Mouse (Mus musculus): ENCODE data around the gene Tmem43. TPM values are rescaled to one million over a fixed set of nuclear protein-coding genes. Genes with fewer than 3 reads are reported as not detected.

Tmem43 gene
- polyA plus RNA-seq, 1 experiment = 79.5 TPM

DNA sequence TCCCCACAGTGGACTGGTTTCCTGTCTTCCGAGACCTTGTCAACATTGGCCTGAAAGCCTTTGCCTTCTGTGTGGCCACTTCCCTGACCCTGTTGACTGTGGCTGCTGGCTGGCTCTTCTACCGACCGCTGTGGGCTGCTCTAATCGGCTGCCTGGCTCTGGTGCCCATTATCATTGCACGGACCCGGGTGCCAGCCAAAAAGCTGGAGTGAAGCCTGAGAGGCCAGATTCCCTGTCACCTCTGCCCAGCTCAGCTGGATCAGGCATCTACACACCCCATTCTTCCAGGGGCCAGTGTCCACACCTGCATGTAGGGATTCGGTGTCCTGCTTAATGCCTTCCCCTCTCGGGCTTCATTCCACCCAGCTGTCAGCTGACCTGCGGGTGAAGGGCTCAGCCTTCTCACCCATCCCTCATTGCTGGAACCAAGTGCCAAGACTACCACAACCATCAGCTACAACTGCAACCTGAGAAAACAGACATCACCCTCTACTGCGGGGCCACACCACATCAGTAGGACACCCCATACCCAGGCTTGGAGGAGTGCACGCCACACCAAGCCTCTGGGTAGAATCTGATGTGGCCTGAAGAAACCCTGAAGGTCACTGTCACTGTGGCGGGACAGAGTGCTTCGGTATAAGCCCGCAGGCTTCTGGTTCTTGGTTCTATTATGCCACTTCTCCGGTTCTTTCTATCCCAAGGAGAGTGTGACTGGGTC, 13.4 kb downstream of the Tmem43 start:
- DNase-seq = no peak
- TF ChIP-seq POLR2A (IDR thresholded peaks at IDR 0.05; ENCODE audit: borderline replicate concordance, extremely low read depth, low read depth, low read length) (no peak), CTCF (IDR thresholded peaks at IDR 0.05; ENCODE audit: insufficient read depth, low read length) (no peak)
- 85% methylated on average over 15 of the region's 15 CpGs for WGBS
- no peak overlapping the region for H3K4me3 ChIP-seq (replicated peaks; ENCODE audit: extremely low read depth, low read depth, low read length)
- H3K4me1 ChIP-seq (ENCODE audit: control insufficient read depth, insufficient read depth, low read length) = peaks cover 8% of the 10 kb centered on the region

DNA sequence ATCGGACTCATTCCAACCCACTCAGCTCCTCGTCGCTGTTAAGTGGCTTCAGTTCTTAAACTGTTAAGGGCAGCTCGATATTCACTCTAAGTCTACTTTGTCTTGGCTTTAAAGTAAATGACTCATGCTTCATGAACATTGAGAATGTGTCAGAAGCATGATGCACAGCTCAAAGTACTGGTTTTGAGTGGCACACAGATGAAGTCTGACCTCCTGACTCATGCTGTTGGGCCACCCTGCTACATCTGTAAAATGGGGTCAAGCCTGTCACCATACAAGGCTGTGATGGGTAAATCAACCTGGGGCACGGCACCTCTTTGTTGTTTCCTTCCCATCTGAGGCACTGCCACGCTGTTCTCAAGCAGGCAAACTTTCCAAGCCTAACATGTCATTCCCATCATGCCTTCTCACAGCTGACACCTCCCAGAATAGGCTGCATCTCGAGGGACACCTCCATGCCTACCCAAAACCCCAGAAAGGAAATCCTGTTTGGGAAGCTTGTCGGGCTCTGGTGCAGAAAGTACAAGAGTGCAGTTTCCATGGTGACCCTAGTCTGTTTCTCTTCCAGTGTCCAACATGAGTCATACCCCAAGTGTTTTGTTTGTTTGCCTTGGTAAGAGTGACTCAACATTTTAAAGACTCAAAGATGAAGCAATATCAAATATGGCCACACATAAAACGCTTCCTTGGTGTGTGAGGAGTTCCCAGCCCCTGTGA, 15.2 kb downstream of the Tmem43 start:
- 28% methylated on average over 9 of the region's 9 CpGs for WGBS
- H3K4me3 ChIP-seq (replicated peaks; ENCODE audit: extremely low read depth, low read depth, low read length) = no peak overlapping the region
- DNase-seq = peak; percentile 50
- TF ChIP-seq POLR2A (IDR thresholded peaks at IDR 0.05; ENCODE audit: borderline replicate concordance, extremely low read depth, low read depth, low read length) (no peak), CTCF (IDR thresholded peaks at IDR 0.05; ENCODE audit: insufficient read depth, low read length) (no peak)
- peaks cover 8% of the 10 kb centered on the region for H3K4me1 ChIP-seq (ENCODE audit: control insufficient read depth, insufficient read depth, low read length)

DNA sequence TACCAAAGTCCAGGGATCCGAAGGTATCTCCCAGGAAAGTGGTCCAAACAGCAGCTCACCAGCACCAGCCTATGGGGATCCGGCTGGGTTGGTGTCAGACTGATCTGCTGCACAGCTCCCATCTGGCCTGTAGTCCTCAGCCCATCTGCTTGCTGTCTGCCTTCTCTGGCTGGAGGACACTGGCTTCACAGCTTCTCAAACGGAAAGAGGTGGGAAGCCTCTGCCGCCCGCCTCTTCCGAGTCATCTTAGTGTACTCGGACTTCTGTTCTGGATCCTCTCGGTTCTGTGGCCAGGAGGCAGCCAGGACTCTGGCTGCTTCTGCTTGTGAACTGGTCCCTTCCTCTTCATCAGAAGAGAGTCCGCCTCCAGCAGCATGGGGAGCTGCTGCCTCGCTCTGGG, 16.4 kb downstream of the Tmem43 start:
- no peak for DNase-seq
- Histone ChIP-seq H3K4me3 (replicated peaks; ENCODE audit: extremely low read depth, low read depth, low read length) (no peak overlapping the region), H3K4me1 (ENCODE audit: control insufficient read depth, insufficient read depth, low read length) (peaks cover 8% of the 10 kb centered on the region)
- WGBS = 69% methylated on average over 10 of the region's 10 CpGs
- TF ChIP-seq CTCF (IDR thresholded peaks at IDR 0.05; ENCODE audit: insufficient read depth, low read length) (no peak), POLR2A (IDR thresholded peaks at IDR 0.05; ENCODE audit: borderline replicate concordance, extremely low read depth, low read depth, low read length) (peak; percentile 12; the same call in 1 of the 2 replicates)

DNA sequence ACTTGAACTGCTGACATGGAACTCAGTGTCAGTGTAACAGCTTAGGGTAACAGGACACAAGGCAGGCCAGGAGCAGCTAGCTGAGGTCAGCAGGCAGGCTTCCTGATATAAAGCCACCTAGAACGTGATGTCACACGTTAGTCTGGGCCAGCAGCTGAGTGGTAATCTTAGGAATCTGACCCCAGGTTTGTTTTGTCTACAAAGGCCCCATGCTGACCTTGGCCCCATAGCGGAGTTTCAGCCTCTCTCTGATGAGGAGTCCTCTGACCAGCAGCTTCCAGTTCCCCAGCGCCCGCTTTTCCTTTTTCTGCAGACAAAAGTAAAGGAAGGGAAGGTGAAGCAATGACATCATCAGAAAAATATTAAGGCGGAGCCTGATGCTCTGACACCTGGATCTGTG, 17.5 kb downstream of the Tmem43 start:
- WGBS = 56% methylated on average over 6 of the region's 6 CpGs

DNA sequence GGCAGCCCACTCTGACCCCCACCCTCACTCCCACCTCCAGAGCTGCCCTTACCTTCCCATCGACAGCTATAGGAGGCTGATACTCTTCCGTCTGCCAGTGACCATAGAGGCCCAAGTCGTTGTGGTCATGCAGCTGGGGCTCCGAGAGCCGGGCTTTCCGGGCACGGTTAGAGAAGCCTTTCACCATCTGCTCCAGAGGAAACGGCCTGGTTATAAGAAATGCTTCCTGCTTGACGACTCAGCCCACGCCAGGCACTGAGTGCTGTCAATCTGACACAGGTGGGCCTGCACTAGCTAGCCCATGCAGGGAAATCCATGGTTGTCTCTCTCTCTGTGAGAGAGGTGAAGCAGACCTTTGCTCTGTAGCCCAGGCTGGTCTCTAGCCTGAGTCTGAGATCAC, 19.6 kb downstream of the Tmem43 start:
- peaks cover 8% of the 10 kb centered on the region for H3K4me1 ChIP-seq (ENCODE audit: control insufficient read depth, insufficient read depth, low read length)
- no peak for DNase-seq
- no peak for TF ChIP-seq POLR2A (IDR thresholded peaks at IDR 0.05; ENCODE audit: borderline replicate concordance, extremely low read depth, low read depth, low read length)
- TF ChIP-seq CTCF (IDR thresholded peaks at IDR 0.05; ENCODE audit: insufficient read depth, low read length) = no peak
- no peak overlapping the region for H3K4me3 ChIP-seq (replicated peaks; ENCODE audit: extremely low read depth, low read depth, low read length)
- WGBS = 64% methylated on average over 10 of the region's 10 CpGs

More for the DNA sequence above, 17.5 kb downstream of the Tmem43 start:
- DNase-seq = no peak
- TF ChIP-seq POLR2A (IDR thresholded peaks at IDR 0.05; ENCODE audit: borderline replicate concordance, extremely low read depth, low read depth, low read length) = no peak
- TF ChIP-seq CTCF (IDR thresholded peaks at IDR 0.05; ENCODE audit: insufficient read depth, low read length) = no peak
- Histone ChIP-seq H3K4me3 (replicated peaks; ENCODE audit: extremely low read depth, low read depth, low read length) (no peak overlapping the region), H3K4me1 (ENCODE audit: control insufficient read depth, insufficient read depth, low read length) (peaks cover 8% of the 10 kb centered on the region)

DNA sequence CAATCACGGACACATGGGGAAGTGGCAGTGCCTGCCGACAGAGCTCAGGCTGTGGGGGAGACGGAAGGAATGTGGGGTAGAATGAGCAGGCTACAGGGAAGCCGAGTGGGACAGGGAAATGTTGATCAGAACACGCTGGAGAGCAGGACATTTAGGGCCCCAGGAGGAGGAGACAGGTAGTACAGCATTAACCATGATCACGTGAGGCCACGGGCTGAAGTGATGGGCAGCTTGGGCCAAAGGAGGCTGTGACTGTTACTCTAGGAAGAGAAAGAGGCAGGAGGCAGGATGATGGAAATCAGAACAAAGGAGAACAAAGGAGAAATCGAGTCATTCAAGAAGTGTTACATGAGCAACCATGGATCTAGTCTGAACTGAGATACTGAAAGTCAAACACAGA, 21.0 kb downstream of the Tmem43 start:
- WGBS = 84% methylated on average over 8 of the region's 8 CpGs
- Histone ChIP-seq H3K4me3 (replicated peaks; ENCODE audit: extremely low read depth, low read depth, low read length) (no peak overlapping the region), H3K4me1 (ENCODE audit: control insufficient read depth, insufficient read depth, low read length) (peaks cover 3% of the 10 kb centered on the region)
- DNase-seq = no peak
- TF ChIP-seq CTCF (IDR thresholded peaks at IDR 0.05; ENCODE audit: insufficient read depth, low read length) (no peak), POLR2A (IDR thresholded peaks at IDR 0.05; ENCODE audit: borderline replicate concordance, extremely low read depth, low read depth, low read length) (no peak)

DNA sequence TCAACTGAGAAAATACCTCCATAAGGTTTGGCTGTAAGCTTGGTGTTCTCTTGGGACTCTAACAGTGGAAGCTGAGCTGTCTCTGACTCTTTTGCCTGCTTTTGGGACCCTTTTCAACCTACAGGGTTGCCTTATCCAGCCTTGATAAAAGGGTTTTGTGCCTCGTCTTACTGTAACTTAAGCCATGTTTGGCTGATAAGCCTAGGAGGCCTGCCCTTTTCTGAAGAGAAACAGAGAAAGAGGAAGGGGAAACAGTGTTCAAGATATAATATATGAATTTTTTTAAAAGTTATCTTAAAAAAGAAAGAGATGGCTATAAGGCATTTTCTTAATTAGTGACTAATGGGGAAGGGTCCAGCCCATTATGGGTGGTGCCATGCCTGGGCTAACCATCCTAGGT, 29.8 kb downstream of the Tmem43 start:
- no peak overlapping the region for H3K4me3 ChIP-seq (replicated peaks; ENCODE audit: extremely low read depth, low read depth, low read length)
- no peaks in the 10 kb centered on the region for H3K4me1 ChIP-seq (ENCODE audit: control insufficient read depth, insufficient read depth, low read length)
- WGBS = 90% methylated on average over 1 of the region's 1 CpGs
- DNase-seq = no peak
- TF ChIP-seq POLR2A (IDR thresholded peaks at IDR 0.05; ENCODE audit: borderline replicate concordance, extremely low read depth, low read depth, low read length) = no peak
- TF ChIP-seq CTCF (IDR thresholded peaks at IDR 0.05; ENCODE audit: insufficient read depth, low read length) = no peak

DNA sequence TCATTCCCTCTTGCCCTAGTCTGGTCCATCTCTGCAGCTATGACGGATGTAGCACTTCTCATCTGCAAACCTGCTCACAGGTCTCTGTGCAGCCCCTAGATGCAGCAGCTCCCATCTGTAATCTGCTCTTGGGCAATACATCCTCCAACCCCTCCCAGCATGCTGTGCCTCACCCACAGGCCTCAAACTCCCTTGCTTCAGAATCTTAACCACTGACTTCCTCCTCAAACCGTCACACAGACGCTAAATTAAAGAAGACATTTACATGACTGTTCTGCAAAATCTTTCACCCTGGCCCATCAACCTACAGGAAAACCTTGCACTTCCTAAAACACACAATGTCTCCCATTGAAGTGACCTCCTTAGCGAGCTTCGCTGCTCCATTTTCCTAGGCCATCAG, 32.5 kb downstream of the Tmem43 start:
- WGBS = 80% methylated on average over 5 of the region's 5 CpGs
- Histone ChIP-seq H3K4me3 (replicated peaks; ENCODE audit: extremely low read depth, low read depth, low read length) (no peak overlapping the region), H3K4me1 (ENCODE audit: control insufficient read depth, insufficient read depth, low read length) (no peaks in the 10 kb centered on the region)
- no peak for DNase-seq
- TF ChIP-seq CTCF (IDR thresholded peaks at IDR 0.05; ENCODE audit: insufficient read depth, low read length) (no peak), POLR2A (IDR thresholded peaks at IDR 0.05; ENCODE audit: borderline replicate concordance, extremely low read depth, low read depth, low read length) (no peak)

DNA sequence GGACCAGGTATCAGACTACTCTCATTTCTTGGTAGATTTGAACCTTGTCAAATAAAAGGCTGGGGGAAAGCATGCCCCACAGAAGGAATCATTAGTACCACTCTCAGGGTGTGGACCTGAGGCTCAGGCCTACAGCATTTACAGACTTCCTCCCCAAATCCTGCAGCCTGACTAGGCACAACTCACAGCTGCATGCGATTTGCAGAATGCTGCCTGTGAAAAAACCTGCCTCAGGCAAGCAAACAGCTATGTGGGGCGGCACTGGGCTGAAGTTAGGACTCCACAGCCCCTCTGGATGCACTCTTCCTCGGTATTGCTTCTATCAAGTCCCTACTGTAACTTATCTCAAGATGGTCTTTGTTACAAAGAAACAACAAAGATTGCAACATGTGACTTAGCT, 34.5 kb downstream of the Tmem43 start:
- WGBS = 87% methylated on average over 3 of the region's 3 CpGs
- H3K4me1 ChIP-seq (ENCODE audit: control insufficient read depth, insufficient read depth, low read length) = no peaks in the 10 kb centered on the region
- TF ChIP-seq CTCF (IDR thresholded peaks at IDR 0.05; ENCODE audit: insufficient read depth, low read length) (no peak), POLR2A (IDR thresholded peaks at IDR 0.05; ENCODE audit: borderline replicate concordance, extremely low read depth, low read depth, low read length) (no peak)

DNA sequence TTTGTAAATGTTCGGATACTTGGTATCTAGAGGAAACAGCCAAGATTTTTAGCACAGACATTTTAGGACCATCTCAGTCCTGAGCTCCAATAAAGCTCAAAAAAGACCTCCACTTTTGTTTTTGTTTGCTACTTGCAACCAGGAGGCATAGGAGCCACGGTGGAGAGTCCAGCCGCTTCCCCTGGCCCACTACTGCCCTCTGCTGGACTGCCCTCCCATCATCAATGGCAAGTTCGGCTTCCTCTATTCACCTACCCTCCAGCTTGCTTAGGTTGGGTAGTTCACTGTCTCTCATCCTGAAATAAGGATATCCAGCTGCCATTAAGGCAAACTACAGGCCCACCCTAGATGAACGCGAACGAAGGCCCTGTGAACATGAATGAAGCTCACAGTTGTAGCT, 35.8 kb downstream of the Tmem43 start:
- 39% methylated on average over 7 of the region's 7 CpGs for WGBS
- H3K4me3 ChIP-seq (replicated peaks; ENCODE audit: extremely low read depth, low read depth, low read length) = no peak overlapping the region
- no peaks in the 10 kb centered on the region for H3K4me1 ChIP-seq (ENCODE audit: control insufficient read depth, insufficient read depth, low read length)
- TF ChIP-seq CTCF (IDR thresholded peaks at IDR 0.05; ENCODE audit: insufficient read depth, low read length) = peak; percentile 92
- TF ChIP-seq POLR2A (IDR thresholded peaks at IDR 0.05; ENCODE audit: borderline replicate concordance, extremely low read depth, low read depth, low read length) = no peak
- DNase-seq = peak; percentile 76

More for the DNA sequence above, 34.5 kb downstream of the Tmem43 start:
- no peak for DNase-seq
- H3K4me3 ChIP-seq (replicated peaks; ENCODE audit: extremely low read depth, low read depth, low read length) = no peak overlapping the region
